Mouse (Mus musculus) liver, adult 2 months (tissue): ENCODE data around the gene Mill2.

ENCODE experiments used
- CTCF ChIP-seq: fragments of 200-500 bp; IDR thresholded peaks from 2 replicates; pipeline ENCODE4 v1.5.1; 2011; ENCODE audit warnings: low read depth, low read length, control low read depth
- POLR2A ChIP-seq: fragments of 200-500 bp; IDR thresholded peaks from 2 replicates; pipeline ENCODE4 v1.6.1; 2011; ENCODE audit warnings: low read length, control low read depth; ENCODE audit not compliant: insufficient read depth; ENCODE audit errors: extremely low read depth

DNA sequence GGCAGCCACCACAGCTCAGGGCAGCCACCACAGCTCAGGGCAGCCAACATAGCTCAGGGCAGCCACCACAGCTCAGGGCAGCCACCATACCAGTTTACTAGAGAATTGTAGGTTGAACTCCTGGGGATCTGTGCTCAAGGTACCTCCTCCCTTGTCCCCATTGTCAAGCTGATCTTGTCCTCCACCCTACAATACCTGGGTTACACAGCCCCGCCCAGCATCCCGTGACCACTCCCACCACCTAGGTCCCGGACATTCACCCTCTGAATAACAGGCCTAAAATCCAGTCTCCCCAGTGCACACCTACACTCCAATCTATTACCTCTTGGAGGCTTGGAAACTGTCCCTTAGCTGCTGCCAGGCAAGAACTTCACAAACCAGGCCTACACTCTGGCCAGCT, 65.2 kb downstream of the Mill2 start:
- TF ChIP-seq CTCF (no peak), POLR2A (no peak)
